Mouse (Mus musculus) kidney, postnatal 4 days (tissue): ENCODE data around the gene Ltb.

Experiments
- DNase-seq, 2 experiments: peaks; one replicate each; pipeline ENCODE4 v3.0.0; 2021; ENCODE audit warnings: mixed read lengths in 2 of 2

Gene Ltb

DNA sequence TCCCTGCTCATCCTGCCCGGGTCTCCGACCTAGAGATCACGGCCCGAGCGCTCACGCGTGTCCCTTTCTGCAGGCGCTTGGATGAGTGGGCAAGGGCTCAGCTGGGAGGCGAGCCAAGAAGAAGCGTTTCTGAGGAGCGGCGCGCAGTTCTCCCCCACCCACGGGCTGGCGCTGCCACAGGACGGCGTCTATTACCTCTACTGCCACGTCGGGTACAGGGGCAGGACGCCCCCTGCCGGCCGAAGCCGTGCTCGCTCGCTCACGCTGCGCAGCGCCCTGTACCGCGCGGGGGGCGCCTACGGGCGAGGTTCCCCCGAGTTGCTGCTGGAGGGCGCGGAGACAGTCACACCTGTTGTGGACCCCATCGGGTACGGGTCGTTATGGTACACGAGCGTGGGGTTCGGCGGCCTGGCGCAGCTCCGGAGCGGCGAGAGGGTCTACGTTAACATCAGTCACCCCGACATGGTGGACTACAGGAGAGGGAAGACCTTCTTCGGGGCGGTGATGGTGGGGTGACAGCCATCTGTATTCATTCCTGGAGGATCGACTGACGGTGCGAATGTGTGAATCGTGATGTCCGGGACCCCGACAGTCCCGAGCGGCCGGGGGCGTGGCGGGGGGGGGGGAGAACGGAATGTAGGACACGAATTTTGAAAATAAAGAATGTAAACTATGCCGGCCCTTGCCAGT lies 1.5 kb downstream of the Ltb start:
- DNase-seq, result peak; percentile 87 to 91

DNA sequence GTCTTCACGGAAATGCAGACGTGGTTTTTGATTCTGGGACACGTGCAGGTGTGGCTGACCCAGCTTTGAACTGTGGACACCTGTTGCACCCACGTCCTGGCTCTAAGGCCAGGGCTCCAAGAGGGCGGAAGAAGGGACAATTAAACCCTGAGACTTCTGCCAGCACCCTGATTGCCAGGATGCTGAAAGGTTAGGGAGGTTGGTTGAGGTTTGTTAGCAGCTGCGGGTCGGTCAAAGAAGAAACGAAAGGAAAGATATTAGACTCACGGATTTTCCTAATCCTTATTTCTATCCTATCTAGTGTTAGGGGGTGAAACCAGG lies 2.0 kb downstream of the Ltb start:
- no peak for DNase-seq

DNA sequence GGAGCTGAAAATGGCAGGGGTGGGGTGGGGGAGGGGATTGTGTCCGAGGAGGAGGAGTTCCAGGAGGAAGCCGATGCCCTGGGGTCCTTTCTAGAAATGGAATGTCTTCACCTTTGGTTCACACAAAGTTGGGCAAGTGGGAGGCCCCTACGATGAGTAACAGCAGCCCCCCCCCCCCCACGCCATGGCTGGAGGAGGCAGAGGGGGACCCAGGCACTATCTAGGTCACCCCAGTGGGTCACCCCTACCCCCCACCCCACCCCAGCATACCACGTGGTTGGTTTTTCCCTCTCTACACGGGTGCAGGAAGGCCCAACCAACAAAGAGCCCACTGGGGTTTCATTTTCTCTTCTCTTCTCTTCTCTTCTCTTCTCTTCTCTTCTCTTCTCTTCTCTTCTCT lies 2.9 kb downstream of the Ltb start:
- DNase-seq, result no peak

DNA sequence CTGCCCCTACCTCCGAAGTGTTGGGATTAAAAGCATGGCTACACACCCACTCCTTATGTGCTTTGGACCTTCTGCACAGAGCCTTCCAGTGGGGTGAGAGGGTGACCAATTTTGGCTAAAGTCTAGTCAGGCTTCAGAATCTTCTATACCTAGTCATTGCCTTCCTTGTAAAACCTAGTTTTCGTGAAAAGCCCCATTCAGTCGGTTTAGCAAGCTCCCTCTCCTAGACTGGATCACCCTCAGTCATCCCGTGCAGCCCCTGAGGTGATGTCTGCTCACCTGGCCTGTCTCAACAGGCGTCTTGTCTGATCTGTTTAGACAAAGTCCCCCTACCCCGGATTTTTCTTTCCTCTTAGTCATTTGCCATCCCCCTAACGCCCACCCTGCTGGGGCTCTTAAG lies 3.8 kb downstream of the Ltb start:
- no peak for DNase-seq

DNA sequence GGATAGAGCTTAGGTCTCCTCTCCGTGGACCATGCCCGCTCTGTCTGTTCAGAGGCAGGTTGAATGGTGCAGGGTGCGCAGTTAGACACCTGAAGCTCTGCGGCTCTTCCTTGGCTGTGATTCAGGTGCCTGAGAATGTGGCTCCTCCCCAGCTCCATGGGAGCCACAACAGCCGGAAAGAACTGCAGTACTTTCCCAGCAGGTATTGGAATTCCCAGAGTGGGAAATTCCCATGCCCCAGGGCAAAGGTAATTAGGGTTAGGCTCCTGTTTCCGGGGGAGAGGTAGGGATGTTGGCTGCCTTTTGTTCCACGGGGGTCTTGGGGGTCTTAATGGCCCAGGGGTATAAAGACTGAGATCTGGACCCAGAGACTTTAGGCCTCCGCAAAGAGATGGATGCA lies 4.7 kb downstream of the Ltb start:
- no peak for DNase-seq

DNA sequence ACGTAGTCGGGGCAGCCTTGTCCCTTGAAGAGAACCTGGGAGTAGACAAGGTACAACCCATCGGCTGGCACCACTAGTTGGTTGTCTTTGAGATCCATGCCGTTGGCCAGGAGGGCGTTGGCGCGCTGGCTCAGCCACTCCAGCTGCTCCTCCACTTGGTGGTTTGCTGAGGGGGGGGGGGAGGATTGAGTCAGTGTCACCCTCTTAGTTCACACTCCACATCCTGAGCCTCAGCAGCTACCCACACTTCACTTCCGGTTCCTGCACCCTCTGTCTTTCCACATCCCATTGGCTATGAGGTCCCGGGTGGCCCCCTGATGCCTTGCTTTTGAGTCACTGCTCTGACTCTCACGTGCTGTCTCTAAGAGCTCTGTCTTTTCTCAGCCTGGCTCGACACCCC lies 6.2 kb downstream of the Ltb start:
- DNase-seq, result no peak

DNA sequence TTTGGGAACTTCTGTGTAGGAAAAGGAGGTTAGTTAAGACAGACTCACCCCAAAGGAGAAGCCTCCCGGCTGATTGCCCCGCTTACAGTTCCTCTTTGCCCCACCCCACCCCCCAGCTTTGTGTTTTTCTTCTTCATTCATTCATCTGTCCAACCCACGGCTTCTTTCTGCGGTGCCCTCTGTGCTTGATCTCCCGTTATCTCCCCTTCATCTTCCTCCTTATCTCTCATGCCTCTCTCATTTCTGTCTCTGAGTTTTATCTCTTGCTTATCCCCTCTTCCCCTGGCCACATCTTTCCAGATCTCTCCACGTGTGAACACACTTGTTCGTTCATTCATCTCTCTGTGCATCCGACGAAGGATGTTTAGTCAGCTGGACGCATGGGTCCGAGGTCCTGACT lies 6.9 kb downstream of the Ltb start:
- DNase-seq, result no peak

DNA sequence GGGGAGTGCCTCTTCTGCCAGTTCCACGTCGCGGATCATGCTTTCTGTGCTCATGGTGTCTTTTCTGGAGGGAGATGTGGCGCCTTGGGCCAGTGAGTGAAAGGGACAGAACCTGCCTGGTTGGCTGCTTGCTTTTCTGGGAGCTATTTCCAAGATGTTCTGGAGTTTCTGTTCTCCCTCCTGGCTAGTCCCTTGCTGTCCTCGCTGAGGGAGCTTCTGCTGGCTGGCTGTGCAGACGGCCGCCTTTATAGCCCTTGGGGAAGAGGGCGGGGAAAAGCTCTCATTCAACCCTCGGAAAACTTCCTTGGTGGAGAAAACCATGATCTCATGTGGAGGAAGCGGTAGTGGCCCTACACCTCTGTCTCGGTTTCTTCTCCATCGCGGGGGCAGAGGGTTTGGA lies 7.5 kb downstream of the Ltb start, which contains the start of gene Tnf:
TSS of gene Tnf (minus strand) at position 221 of the 400 bp plus-strand sequence.
- peak; percentile 56 to 72 for DNase-seq

DNA sequence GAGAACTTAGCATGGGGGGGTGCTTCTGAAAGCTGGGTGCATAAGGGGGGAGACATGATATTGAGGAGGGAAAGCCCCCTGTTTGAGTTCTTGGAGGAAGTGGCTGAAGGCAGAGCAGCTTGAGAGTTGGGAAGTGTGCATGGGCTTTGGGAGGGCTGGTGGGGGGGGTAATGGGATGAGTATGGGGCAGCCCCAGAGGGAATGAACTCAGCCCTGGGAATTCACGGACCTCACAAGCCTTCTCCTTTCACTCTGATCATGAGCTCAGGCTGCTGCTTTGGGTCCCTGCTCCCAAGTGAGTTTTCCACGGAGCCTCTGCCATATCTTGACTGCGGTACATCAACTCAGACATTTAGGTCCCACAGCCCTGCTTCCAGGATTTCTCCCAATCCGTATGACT lies 8.2 kb downstream of the Ltb start:
- no peak for DNase-seq

DNA sequence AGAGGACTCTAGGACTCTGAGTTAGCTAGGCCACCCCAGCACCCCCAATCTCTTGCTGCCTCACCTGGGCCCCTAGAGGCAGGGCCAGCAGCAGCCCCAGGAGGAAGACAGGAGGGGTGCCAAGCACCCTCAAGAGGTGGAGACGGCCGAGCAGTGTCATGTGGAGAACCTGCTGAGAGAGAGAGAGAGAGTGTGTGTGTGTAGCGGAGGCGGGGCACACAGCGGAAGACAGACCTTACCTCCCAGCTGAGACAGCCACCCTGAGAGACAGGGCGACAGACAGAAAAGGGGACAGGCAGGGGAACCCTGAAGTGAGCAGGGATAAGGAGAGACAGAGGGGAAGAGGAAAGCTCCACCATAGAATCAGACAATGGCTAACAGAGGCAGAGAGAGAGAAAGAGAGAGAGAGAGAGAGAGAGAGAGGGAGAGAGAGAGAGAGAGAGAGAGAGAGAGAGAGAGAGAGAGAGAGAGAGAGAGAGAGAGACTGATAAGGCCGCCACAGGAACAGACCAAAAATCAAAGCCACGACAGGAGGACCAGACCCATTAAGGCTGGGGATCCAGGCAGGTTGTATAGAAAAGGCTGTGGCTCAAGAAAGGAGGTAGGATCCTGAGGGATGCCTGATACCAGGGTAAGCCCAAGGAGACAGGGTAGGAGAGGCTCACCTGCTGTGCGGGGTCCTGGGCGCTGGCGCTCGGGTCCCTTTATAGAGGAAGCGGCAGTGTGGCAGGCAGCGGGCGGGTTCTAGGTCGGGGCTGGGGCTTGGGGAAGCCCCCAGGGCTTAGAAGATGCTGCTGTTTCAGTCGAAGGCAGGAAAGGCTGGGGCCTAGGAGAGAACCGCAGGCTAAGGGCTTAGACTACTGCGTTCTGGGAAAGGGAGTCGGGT lies 10.5 kb downstream of the Ltb start, which contains the start of gene Lta:
TSS of gene Lta (minus strand) at position 858 of the 886 bp plus-strand sequence.
- DNase-seq, result no peak

DNA sequence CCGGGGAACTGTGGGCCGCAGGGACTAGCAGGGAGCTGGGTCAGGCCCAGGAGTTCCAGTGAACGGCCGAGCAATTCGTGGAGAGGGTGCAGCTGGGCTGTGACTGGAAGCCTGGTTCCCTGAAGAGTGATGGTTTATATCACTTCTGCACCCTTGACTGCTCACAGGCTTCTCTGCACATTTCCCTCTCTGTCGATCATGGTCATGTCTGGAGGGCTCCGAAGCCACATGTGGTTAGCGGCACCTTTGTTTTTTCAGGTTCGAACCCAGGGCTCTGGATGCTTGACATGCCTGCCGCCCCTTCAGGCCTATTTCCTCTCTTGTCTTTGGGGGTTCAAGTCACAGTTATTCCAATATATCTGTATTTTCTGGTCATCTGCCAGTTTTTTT lies 11.1 kb downstream of the Ltb start:
- no peak for DNase-seq

DNA sequence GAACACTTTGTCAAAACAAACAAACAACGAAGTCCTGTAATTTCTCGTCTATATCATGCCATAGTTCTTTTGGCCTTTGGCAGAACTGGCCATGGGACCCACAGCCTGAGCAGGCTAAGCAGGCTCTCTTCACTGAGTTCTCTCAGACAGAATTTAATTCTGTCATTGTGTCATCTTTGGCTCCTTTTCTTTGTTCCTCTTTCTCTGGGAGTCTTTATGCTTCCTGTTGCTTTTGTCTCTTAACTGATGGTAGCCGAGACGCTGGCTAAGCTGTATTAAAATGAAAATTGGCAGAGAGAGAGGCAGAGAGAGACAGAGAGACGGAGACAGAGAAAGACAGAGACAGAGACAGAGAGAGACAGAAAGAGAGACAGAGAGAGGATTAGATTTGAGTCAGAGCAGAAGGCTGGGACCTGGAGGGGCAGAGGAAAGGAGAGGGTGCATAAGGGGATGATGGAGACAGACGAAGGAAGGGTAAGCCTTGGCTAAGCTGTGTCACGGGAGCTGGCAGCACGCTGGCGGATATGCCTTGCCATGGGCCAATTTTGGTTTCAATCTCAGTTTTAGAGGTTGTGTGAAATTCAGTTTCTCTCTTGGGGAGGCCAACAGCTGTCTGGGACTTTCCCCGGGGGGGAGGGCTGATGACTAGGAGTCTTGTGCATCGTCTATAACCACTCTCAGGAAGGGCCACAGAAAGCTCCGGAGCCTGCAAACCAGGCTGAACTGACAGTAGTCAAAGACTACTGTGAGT lies 15.7 kb downstream of the Ltb start:
- no peak for DNase-seq

DNA sequence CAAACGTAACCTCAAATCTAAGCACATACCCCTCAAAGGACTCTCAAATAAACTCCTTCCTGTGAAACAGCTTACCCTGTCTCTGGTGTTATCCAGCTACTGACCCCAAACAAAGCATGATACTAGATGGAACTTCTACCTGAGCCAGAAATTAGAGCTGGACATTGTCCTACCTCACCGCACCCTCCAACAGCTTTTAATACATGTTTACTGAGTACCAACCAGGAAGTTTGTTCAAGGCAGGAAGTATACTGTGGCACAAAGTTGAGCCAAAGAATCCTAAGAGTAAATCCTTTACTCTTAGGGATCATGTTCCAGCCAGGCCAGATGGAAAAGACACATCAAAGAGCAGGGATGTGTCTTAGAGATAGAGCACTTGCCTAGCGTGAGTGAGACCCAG lies 16.4 kb downstream of the Ltb start:
- DNase-seq, result no peak

DNA sequence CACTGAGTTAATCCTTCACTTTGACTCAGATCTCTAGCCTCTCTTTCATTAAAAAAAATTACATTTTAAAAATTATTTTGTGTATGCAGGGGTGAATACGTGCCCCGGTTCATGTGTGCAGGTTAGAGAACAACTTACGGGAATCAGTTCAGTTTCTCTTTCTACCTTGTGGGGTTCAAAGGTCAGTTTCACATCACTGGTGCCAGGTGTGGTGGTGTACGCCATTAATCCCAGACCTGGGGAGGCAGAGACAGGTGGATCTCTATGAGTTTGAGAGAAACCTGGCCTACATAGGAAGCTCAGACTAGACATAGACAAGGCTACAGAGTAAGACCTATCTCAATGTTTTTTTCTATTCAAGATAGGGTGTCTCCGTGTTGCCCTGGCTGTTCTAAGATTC lies 18.8 kb downstream of the Ltb start:
- DNase-seq, result no peak

DNA sequence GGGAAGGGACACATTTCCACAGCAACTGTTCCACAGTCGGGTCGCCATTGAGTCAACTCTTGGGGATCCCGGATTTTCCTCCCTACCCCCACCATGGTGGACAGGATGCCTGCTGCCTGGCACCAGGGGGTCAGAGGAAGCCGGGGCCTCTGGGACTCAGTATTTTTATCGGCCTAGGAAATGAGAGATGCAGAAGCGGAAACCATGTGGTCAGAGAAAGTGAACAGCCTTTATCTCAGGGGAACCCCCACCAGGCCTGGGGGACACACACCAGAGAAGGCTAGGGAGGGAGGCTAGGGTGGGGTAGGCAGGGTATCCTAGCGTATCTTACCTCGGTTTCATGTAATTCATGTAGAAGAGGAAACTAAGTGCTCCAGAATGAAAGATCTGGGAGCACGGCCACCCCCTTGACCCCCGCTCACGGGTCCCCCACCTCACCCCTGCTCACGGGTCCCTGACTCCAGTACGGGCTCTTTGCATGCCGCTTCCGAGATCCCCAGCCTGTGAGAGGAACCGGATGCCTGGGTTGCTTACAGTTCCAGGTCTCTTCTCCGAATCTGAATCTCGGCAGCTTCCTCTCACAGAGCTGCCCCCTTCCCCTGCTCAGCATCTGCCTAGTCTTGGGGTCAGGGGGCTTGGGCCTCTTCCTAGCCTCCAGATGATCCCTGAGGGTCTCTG lies 24.4 kb downstream of the Ltb start:
- DNase-seq, result peak; percentile 45 to 64

DNA sequence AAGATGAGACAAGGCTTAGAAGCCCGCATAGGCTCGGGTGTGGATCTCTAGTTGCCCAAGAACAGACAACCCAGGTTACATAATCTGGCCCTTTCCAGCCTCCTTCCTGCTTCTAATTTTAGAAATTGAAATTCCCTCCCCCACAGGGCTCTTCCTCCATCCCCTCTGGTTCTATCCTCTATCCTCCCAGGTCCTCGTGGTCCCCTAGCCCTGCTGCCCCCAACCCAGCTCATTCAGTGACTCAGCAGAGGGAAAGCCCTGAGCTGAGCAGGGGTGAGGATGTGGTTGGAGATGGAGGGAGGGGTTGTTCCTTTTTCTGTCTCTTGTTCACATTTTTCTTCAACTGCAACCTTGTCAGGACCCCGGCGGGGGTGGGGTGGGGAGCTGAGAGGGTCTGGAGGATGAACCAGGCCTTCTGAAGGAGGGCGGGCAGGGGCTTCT lies 25.4 kb downstream of the Ltb start:
- DNase-seq, result no peak

DNA sequence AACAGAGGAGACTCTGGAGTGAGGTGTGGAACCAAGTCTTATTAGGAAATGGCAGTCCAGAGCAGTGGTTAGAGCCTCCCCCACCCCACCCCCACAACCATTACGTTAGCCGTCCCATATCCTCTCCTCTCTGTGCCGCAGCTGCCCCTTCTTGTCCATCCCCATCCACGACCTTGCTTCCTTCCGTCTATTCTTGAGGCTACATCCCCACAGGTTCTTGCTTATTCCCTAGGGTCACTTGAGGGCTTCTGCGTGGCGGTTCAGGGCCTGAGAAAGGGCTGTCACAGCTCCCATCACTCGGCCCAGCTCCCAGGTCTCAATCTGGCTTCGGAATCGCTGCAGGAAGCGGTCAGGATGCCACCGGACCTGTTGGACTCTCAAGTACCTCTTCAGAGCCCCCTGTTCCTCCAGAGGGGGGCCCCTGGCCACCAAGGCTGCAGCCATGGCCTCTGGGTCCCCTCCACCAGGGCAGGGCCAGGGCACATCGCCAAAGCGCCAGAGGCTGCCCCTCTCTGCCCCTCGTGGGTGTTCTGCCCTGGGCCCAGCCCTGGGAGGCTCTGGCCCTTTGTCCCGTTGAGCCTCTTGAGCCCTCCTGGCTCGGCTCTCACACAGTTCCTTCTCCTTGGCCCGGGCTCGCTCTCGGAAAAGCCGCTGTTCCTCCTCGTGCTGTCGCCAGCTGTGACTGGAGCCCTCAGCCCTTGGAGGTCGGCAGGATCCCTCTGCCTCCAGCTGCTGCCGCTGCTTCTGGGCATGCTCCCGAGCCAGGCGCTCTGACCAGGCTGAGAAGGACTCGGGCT lies 26.1 kb downstream of the Ltb start, which contains the start of gene Gm16181:
TSS of gene Gm16181 (plus strand) at position 679 of the 797 bp plus-strand sequence.
- peak; percentile 64 to 73 for DNase-seq

DNA sequence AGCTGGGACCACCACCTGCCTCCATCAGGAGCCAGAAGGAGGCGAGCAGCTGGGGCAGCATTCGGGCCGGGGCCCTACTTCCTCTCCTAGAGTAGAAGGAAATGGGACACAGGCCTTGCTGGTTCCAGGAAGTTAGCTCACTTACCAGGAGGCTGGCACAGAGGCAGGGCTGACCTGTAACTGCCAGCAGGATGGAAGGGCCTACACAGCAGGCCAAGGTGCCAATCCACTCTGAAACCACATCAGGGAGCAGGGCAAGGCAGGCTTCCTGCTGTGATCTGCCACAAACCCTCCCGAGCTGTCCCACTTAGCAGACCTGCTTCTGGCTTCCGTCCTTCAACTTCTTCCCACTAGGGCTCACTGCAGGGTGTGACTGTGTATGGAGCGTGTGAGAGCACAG lies 28.1 kb downstream of the Ltb start:
- DNase-seq, result peak in 1 of 2 experiments; percentile 54

DNA sequence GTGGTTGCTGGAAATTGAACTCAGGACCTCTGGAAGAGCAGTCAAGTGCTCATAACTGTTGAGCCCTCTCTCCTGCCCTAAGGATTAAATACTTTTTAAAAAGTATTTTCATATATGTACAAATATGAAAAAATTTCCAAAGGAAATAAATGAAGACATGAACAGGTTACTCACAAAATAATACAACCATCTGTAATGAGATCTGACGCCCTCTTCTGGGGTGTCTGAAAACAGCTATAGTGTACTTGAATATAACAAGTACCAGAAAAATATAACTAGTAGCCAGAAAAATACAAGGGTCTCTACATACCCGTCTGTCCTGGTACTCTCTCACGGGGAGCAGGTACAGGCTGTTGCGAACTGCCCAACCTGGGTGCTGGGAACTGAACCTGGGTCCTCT lies 30.4 kb downstream of the Ltb start:
- no peak for DNase-seq

DNA sequence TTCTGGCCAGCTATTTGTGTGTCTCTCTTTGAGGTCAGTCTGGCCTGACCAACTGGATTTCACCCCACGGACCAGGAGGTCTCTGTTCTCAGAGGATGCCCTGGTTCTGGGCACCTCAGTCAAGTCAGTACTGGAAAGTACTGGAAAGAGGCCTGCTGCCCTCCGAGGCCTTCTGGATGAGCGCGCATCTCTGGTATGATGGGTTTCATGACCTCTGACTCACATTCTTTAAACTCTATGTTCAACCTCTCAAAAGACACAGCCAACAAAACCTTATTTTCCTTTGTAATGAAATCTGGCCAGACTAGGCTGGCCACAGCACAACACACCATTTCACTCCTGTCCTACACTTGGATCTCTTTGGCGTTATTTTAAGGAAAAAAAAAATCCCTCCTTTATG lies 31.2 kb downstream of the Ltb start:
- DNase-seq, result no peak

DNA sequence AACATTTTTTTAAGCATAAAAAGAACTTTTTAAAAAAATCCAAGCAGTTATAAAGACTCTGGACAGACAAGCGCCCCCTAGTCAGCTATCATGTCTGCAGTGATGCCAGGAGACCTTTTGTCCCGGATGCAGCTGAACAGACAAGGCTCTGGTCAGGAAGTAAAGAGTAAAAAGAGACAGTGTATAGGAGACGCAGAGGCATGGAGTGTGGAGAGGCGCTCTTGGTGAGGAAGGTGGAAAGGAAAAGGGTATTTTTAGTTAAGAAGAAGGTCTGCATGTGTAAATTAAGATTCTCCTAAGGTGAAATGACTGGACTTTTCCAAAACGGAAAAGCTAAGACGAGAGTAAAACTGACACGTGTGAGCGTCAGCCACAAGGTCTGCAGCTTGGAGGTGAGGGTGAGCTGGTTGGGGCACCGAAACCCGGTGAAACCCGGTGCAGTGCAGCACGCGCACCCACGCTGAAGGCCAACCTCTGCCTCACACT lies 32.4 kb downstream of the Ltb start:
- DNase-seq, result peak in 1 of 2 experiments; percentile 52

DNA sequence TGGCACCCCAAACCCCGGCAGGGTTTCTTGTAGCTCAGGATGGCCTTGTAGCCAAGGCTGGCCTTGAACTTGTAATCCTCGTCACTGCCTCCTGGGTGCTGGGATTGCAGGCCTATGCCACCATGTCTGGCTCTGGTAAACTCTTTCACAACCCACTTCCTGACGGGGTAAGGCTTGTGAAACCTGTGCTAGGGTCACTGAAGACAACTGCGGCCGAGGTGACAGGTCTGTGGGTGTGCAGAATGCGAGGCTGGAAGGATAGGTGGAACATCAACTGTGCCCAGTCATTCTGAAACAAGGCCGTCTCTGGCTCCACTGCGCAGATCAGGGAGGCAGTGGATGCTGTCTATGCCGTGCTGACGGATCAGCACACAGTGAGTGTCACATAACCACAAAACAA lies 36.8 kb downstream of the Ltb start:
- no peak for DNase-seq
